Mouse (Mus musculus) spleen, adult 2 months (tissue): Measurements from ENCODE around the gene Dapp1. TPM values are rescaled to one million over a fixed set of nuclear protein-coding genes. Genes with fewer than 3 reads are reported as not detected.
"Not testable (repeated sequence)": the region's sequence is repeated elsewhere in the genome, so short reads cannot be mapped to it uniquely, and the experiment has no call there.

ENCODE experiments used
- DNase-seq, 2 experiments: peaks; one replicate each; pipeline versions ENCODE4 v3.0.0 to v3.0.0-alpha.2; 2012 to 2021; ENCODE audit warnings: low spot score in 2 of 2, low read depth in 1 of 2
- H3K27ac ChIP-seq: fragments of 200-500 bp; 2 replicates; pipeline ENCODE4 v1.5.1; 2012; ENCODE audit warnings: low read length, inconsistent platforms; ENCODE audit not compliant: insufficient read depth
- H3K27me3 ChIP-seq: fragments of 200-500 bp; 2 replicates; pipeline ENCODE4 v1.6.1; 2012; ENCODE audit warnings: mild to moderate bottlenecking, moderate library complexity, low read length, inconsistent platforms; ENCODE audit not compliant: control insufficient read depth, insufficient read depth
- H3K36me3 ChIP-seq: fragments of 200-500 bp; 2 replicates; pipeline ENCODE4 v1.6.1; 2012; ENCODE audit warnings: mild to moderate bottlenecking, low read length, inconsistent platforms; ENCODE audit not compliant: control insufficient read depth, insufficient read depth
- H3K4me1 ChIP-seq: fragments of 200-500 bp; 2 replicates; pipeline ENCODE4 v1.6.1; 2011; ENCODE audit warnings: inconsistent platforms; ENCODE audit not compliant: control insufficient read depth, insufficient read depth, insufficient read length
- H3K4me3 ChIP-seq: fragments of 200-500 bp; 2 replicates; pipeline ENCODE4 v1.5.1; 2011; ENCODE audit warnings: mild to moderate bottlenecking, inconsistent platforms; ENCODE audit not compliant: insufficient read depth, insufficient read length; ENCODE audit errors: extremely low read depth
- CTCF ChIP-seq: fragments of 200-500 bp; IDR thresholded peaks from 2 replicates; pipeline ENCODE4 v1.5.1; 2011; ENCODE audit warnings: mild to moderate bottlenecking, inconsistent platforms; ENCODE audit not compliant: insufficient read depth, insufficient read length, insufficient replicate concordance; ENCODE audit errors: extremely low read depth
- POLR2A ChIP-seq: fragments of 200-500 bp; IDR thresholded peaks from 2 replicates; pipeline ENCODE4 v1.6.1; 2011; ENCODE audit warnings: low read depth, low read length, inconsistent platforms
- WGBS: fragments of 180-500 bp; shearing (Covaris S2); methylation state at CpG from one replicate; pipeline ENCODE4 v1.1.7; 2018; 5-methylcytosine and 5-hydroxymethylcytosine counted together
- polyA plus RNA-seq: library from polyadenylated mRNA; depleted of rRNA; stranded (reverse); fragments of >200 nt; gene quantifications from 2 replicates; pipeline ENCODE4 v1.2.3, GENCODE M21; 2012

The Dapp1 gene
- polyA plus RNA-seq, 1 experiment, result 11.9 TPM

DNA sequence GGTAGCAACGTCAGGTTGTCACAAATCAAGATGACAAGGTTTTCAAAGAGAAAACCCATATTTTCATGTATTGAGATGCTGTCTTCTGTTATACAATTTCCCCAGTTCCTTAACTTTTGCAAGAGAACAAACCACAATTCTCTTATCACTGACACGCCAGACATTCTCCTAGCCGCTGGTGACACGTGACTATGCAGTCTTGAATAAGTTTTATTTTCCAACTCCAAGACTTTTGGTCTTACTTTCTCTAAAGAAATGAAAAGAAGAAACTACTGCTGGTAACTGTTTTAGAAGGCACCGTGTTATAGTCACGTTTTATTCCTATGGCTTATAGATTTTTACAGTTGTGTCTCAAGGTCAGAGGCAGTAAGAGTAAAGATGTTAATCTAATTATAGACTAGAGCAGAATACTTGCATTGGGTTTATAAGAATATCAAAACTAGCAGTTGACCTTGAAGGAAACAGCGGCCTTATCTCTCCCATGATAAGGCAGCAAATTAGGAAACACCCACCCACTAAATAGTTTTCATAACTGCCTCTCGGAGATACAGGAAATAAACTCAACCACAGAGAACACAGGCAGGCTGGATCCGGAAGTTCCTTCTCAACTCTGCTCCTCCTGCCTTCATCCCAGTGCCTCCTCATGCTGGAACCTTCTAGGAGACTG is 12.4 kb downstream of the Dapp1 start:
- H3K27me3 ChIP-seq, result no peaks in the 10 kb centered on the region
- H3K36me3 ChIP-seq, result peaks cover 6% of the 10 kb centered on the region
- no peak for DNase-seq
- WGBS, result 11% methylated on average over 9 of the region's 9 CpGs
- H3K4me1 ChIP-seq, result peaks cover 17% of the 10 kb centered on the region
- H3K27ac ChIP-seq, result 0 out of 2 replicates have a peak overlapping the region, but pooled peaks have one; percentile 4
- no peak overlapping the region for H3K4me3 ChIP-seq
- TF ChIP-seq POLR2A (no peak), CTCF (no peak)

DNA sequence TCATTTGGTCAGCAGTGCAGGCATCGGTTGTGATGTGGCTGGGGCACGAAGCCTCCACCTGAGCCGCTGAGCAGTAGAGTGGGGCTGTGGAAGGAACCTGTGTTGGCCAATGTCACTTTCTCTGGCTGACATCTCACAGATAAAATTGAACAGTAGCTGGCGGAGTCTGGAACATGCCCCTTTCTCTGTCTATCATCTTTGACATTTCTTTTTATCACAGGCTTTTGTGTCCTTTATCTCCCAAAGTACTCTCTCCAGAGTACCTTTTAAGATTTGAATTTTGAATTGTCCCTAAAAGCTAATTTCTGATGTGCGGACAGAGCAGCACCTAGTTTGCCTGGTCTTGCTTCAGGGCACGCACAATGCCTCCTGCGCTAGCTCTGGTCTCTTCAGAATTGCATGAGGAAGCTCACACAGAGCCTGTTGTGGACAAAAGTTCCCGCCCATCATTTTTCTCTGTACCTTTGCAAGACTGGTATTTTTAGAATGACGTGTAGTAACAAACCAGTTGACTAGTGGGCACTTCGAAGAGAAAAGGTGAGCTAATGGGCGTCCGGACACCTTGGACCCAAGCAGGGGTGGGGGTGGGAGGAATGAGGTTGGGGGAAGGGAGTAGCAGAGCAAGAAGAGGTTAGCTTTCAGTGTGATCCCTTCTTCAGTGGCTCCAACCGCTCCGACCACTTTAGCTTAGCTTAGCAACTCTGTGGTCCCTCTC is 13.1 kb downstream of the Dapp1 start:
- Histone ChIP-seq H3K27me3 (no peaks in the 10 kb centered on the region), H3K4me1 (peaks cover 19% of the 10 kb centered on the region), H3K36me3 (peaks cover 8% of the 10 kb centered on the region), H3K4me3 (no peak overlapping the region), H3K27ac (peak overlapping the region; percentile 17; the same call in 1 of the 2 replicates)
- no peak for DNase-seq
- TF ChIP-seq POLR2A (no peak), CTCF (no peak)
- 31% methylated on average over 14 of the region's 14 CpGs for WGBS

DNA sequence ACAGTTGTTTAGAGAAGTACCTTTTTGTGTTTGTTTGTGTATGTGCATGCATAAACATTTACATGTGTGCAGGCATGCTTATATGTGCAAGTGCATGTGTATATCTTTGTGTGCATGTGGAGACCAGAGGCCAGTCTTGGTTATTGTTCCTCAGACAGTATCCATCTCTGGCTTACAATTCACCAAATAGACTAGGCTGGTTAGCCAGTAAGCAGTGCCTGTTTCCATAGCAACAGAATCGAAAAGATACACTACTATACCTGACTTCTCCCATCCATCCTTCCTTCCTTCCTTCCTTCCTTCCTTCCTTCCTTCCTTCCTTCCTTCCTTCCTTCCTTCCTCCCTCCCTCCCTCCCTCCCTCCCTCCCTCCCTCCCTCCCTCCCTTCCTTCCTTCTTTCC is 17.3 kb downstream of the Dapp1 start:
- 38% methylated on average over 1 of the region's 1 CpGs for WGBS

GRCm38 (mm10) chr3:137963508-137963907 is 17.8 kb downstream of the Dapp1 start:
- peaks cover 12% of the 10 kb centered on the region for H3K4me1 ChIP-seq
- H3K4me3 ChIP-seq, result no peak overlapping the region
- H3K27me3 ChIP-seq, result no peaks in the 10 kb centered on the region
- peaks cover 15% of the 10 kb centered on the region for H3K36me3 ChIP-seq
- peak in 1 of 2 experiments; percentile 17 for DNase-seq
- TF ChIP-seq POLR2A (no peak), CTCF (no peak)
- WGBS, result 39% methylated on average over 8 of the region's 8 CpGs
- H3K27ac ChIP-seq, result peak overlapping the region; percentile 71; the same call in 1 of the 2 replicates

More for the DNA sequence above, 17.3 kb downstream of the Dapp1 start:
- Histone ChIP-seq H3K36me3 (peaks cover 15% of the 10 kb centered on the region), H3K4me1 (peaks cover 15% of the 10 kb centered on the region)
- not testable (repeated sequence) for H3K27ac ChIP-seq, DNase-seq, H3K4me3 ChIP-seq, H3K27me3 ChIP-seq

GRCm38 (mm10) chr3:137961736-137962385 is 19.5 kb downstream of the Dapp1 start:
- H3K36me3 ChIP-seq, result peaks cover 16% of the 10 kb centered on the region

DNA sequence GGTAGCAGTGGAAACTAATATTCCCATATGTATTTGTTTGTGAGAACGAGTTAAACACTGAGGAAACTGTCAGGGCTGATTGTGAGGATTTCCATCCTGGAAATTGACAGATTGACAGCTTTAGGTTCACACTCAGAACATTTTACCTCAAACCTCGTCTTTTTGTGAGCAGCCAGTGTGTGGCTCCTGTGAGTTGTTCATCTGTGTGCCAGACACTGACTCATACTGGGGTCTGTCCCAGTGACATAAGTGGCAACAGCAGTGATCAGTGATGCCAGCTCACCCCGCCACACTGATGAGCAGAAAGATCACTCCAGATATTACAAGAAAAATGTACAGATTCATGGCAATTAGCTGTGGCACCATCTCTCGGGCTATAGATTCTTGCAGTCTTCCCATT is 21.9 kb downstream of the Dapp1 start:
- peaks cover 15% of the 10 kb centered on the region for H3K36me3 ChIP-seq
- 89% methylated on average over 4 of the region's 4 CpGs for WGBS
- TF ChIP-seq POLR2A (no peak), CTCF (no peak)
- peaks cover 6% of the 10 kb centered on the region; the same call in 1 of the 2 replicates for H3K4me1 ChIP-seq
- H3K27ac ChIP-seq, result no peak overlapping the region
- H3K4me3 ChIP-seq, result no peak overlapping the region
- DNase-seq, result no peak
- H3K27me3 ChIP-seq, result no peaks in the 10 kb centered on the region

More at GRCm38 (mm10) chr3:137961736-137962385, 19.5 kb downstream of the Dapp1 start:
- no peaks in the 10 kb centered on the region for H3K27me3 ChIP-seq
- TF ChIP-seq CTCF, result no peak
- no peak for TF ChIP-seq POLR2A
- peaks cover 5% of the 10 kb centered on the region; the same call in 1 of the 2 replicates for H3K4me1 ChIP-seq
- no peak for DNase-seq
- no peak overlapping the region for H3K27ac ChIP-seq
- WGBS, result 74% methylated on average over 8 of the region's 8 CpGs
- H3K4me3 ChIP-seq, result no peak overlapping the region

- Histone ChIP-seq H3K4me1 (peaks cover 14% of the 10 kb centered on the region; the same call in 1 of the 2 replicates), H3K27me3 (no peaks in the 10 kb centered on the region), H3K36me3 (peaks cover 12% of the 10 kb centered on the region), H3K4me3 (no peak overlapping the region), H3K27ac (no peak overlapping the region)
- TF ChIP-seq POLR2A (no peak), CTCF (no peak)
- no peak for DNase-seq
- 98% methylated on average over 4 of the region's 4 CpGs for WGBS
Measured at GRCm38 (mm10) chr3:137958352-137958751, 23.0 kb downstream of the Dapp1 start.
